Mouse (Mus musculus) G1E-ER4 (cell line): ENCODE data around the gene Hsdl1. TPM values are rescaled to one million over a fixed set of nuclear protein-coding genes. Genes with fewer than 3 reads are reported as not detected.

Source experiments
- GATA1 ChIP-seq: IDR thresholded peaks from one replicate; pipeline ENCODE4 v1.8.0; 2012; ENCODE audit warnings: low read length, inconsistent platforms
- polyA plus RNA-seq: library from polyadenylated mRNA; stranded (reverse); fragments of >175 nt; gene quantifications from 2 replicates; pipeline ENCODE4 v1.2.3, GENCODE M21; 2012

Hsdl1 gene
- polyA plus RNA-seq, 1 experiment = 34.2 TPM

GRCm38 (mm10) chr8:119513405-119513804, 61.6 kb downstream of the Hsdl1 start:
- TF ChIP-seq GATA1 = no peak

Other genes starting within 250 kb of the Hsdl1 start
- gene Hsbp1, start 230.7 kb downstream of the Hsdl1 start, polyA plus RNA-seq = 44.0 and 65.4 TPM in 2 replicates
- gene Mlycd, start 180.3 kb downstream of the Hsdl1 start, polyA plus RNA-seq = 16.9 and 17.1 TPM in 2 replicates
- 0.04 and 0.11 TPM in 2 replicates for gene Osgin1, start 141.1 kb downstream of the Hsdl1 start, polyA plus RNA-seq
- gene Necab2, start 128.5 kb downstream of the Hsdl1 start, polyA plus RNA-seq = not detected in 2 replicates
- gene Slc38a8, start 73.5 kb downstream of the Hsdl1 start, polyA plus RNA-seq = not detected in 2 replicates
- 118 and 157 TPM in 2 replicates for gene Mbtps1, start 16.4 kb downstream of the Hsdl1 start, polyA plus RNA-seq
- gene Dnaaf1, start 52 bp upstream of the Hsdl1 start, polyA plus RNA-seq = 0.08 and 0.09 TPM in 2 replicates
- gene Taf1c, start 30.0 kb upstream of the Hsdl1 start, polyA plus RNA-seq = 48.9 and 57.6 TPM in 2 replicates
- not detected in 2 replicates for gene Adad2, start 37.6 kb upstream of the Hsdl1 start, polyA plus RNA-seq
- not detected in 2 replicates for gene Kcng4, start 60.5 kb upstream of the Hsdl1 start, polyA plus RNA-seq
- gene Wfdc1, start 91.2 kb upstream of the Hsdl1 start, polyA plus RNA-seq = not detected in 2 replicates
- gene Atp2c2, start 124.8 kb upstream of the Hsdl1 start, polyA plus RNA-seq = not detected in 2 replicates
- gene Tldc1, start 203.2 kb upstream of the Hsdl1 start, polyA plus RNA-seq = 6.4 and 8.3 TPM in 2 replicates